Mouse (Mus musculus) G1E (cell line): ENCODE measurements around the gene Ppip5k1.

Experiments used
- CTCF ChIP-seq: IDR thresholded peaks from 2 replicates; pipeline ENCODE4 v1.5.1; 2012; ENCODE audit warnings: low read depth, low read length, inconsistent platforms, mixed read lengths
- GATA1 ChIP-seq: IDR thresholded peaks from 2 replicates; pipeline ENCODE4 v1.6.1; 2012; ENCODE audit warnings: borderline replicate concordance, low read length, inconsistent platforms, mixed read lengths
- GATA2 ChIP-seq: IDR thresholded peaks from 2 replicates; pipeline ENCODE4 v1.6.1; 2012; ENCODE audit warnings: low read depth, low read length, inconsistent platforms, borderline replicate concordance

DNA sequence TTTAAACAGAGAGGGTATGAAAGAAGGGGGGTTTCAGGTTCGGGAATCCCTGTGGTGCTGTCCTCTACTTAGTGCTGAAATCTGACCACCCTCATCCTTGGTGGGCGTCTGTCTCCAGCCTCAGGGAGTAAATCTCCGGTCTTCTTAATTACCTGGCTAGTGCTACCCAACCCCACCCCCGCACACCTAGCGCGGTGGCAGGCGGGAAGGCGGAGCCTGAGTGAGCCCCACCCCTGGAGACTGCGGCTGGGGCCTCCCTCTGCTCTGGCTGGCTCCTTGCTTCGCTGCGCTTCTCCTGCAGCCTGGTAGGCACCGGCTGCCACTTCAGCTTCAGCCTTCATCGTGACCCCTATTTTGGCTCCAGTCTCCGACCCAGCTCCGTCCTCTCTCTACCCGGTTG is 3.2 kb upstream of the Ppip5k1 start:
- TF ChIP-seq CTCF (no peak), GATA1 (no peak), GATA2 (no peak)
